In genomic region chr7:142082179-142082578, GRCm38 (mm10) we compare ENCODE assay signal across 10 mouse cellular contexts. TPM values are rescaled to one million over a fixed set of nuclear protein-coding genes. Genes with fewer than 3 reads are reported as not detected.
DNase-seq lines count a peak whose midpoint lies in the region; ATAC-seq lines count a peak whose summit lies in the region.
"Had no signal": no experiment of that assay in that cellular context is flagged by ENCODE, and none has a peak within 500 bp of the region (broad histone marks: within the 10 kb centered on the region; RNA-seq: fewer than 3 reads in every experiment).

No protein-coding gene starts in this region.

- peak overlapping the region; percentile 61 for H3K4me2 ChIP-seq in kidney, embryonic 16.5 days (replicated peaks; ENCODE audit: low read depth, low read length)
- peak overlapping the region; percentile 58 for H3K4me2 ChIP-seq in embryonic facial prominence, embryonic 12.5 days (replicated peaks)
- no peak overlapping the region for H3K4me2 ChIP-seq in hindbrain, embryonic 16.5 days (ENCODE audit: low read length)
- peak overlapping the region; percentile 45 for H3K4me2 ChIP-seq in neural tube, embryonic 12.5 days (replicated peaks)

- ATAC-seq in kidney, embryonic 16.5 days (ENCODE audit: low FRiP score, low TSS enrichment), result 0 out of 2 replicates have a peak, but pooled peaks have one; percentile 16
- peak; percentile 22; the same call in 1 of the 2 replicates for ATAC-seq in embryonic facial prominence, embryonic 12.5 days (ENCODE audit: insufficient number of reproducible peaks, insufficient read depth, low FRiP score, low TSS enrichment)
- ATAC-seq in hindbrain, embryonic 16.5 days, result no peak
- ATAC-seq in neural tube, embryonic 12.5 days (ENCODE audit: low FRiP score, low read depth), result no peak
- ATAC-seq: forebrain, embryonic 16.5 days had no signal

- peak overlapping the region; percentile 55 for H3K9ac ChIP-seq in kidney, embryonic 16.5 days (replicated peaks; ENCODE audit: low read length)
- 0 out of 2 replicates have a peak overlapping the region, but pooled peaks have one; percentile 1 for H3K9ac ChIP-seq in embryonic facial prominence, embryonic 12.5 days
- peak overlapping the region; percentile 23 for H3K9ac ChIP-seq in hindbrain, embryonic 16.5 days (ENCODE audit: low read depth, low read length)
- 0 out of 2 replicates have a peak overlapping the region, but pooled peaks have one; percentile 8 for H3K9ac ChIP-seq in neural tube, embryonic 12.5 days

- peak overlapping the region; percentile 44 for H3K4me3 ChIP-seq in kidney, embryonic 16.5 days (ENCODE audit: low read length)
- H3K4me3 ChIP-seq in embryonic facial prominence, embryonic 12.5 days, result peak overlapping the region; percentile 35
- H3K4me3 ChIP-seq in hindbrain, embryonic 16.5 days (ENCODE audit: low read length), result no peak overlapping the region
- peak overlapping the region; percentile 16 for H3K4me3 ChIP-seq in neural tube, embryonic 12.5 days

- no peaks in the 10 kb centered on the region for H3K36me3 ChIP-seq in kidney, embryonic 16.5 days (ENCODE audit: insufficient read depth, low read length)
- no peaks in the 10 kb centered on the region for H3K36me3 ChIP-seq in embryonic facial prominence, embryonic 12.5 days
- H3K36me3 ChIP-seq in hindbrain, embryonic 16.5 days (ENCODE audit: control insufficient read depth, insufficient read depth, low read length), result peaks cover 42% of the 10 kb centered on the region
- peaks cover 66% of the 10 kb centered on the region for H3K36me3 ChIP-seq in neural tube, embryonic 12.5 days

- 6% methylated on average over 36 of the region's 38 CpGs for WGBS in kidney, embryonic 16.5 days
- WGBS in embryonic facial prominence, embryonic 12.5 days, result 5% methylated on average over 38 of the region's 38 CpGs
- WGBS in hindbrain, embryonic 16.5 days, result 23% methylated on average over 19 of the region's 38 CpGs
- WGBS in neural tube, embryonic 12.5 days, result 8% methylated on average over 38 of the region's 38 CpGs

- H3K4me1 ChIP-seq in kidney, embryonic 16.5 days (ENCODE audit: insufficient read depth, low read length), result peaks cover 13% of the 10 kb centered on the region; the same call in 1 of the 2 replicates
- peaks cover 8% of the 10 kb centered on the region; the same call in 1 of the 2 replicates for H3K4me1 ChIP-seq in embryonic facial prominence, embryonic 12.5 days
- peaks cover 15% of the 10 kb centered on the region for H3K4me1 ChIP-seq in hindbrain, embryonic 16.5 days (ENCODE audit: control insufficient read depth, insufficient read depth, low read depth, low read length)
- peaks cover 11% of the 10 kb centered on the region for H3K4me1 ChIP-seq in neural tube, embryonic 12.5 days

- H3K27me3 ChIP-seq in kidney, embryonic 16.5 days (ENCODE audit: insufficient read depth, low read length), result peaks cover 39% of the 10 kb centered on the region
- H3K27me3 ChIP-seq in embryonic facial prominence, embryonic 12.5 days, result peaks cover 80% of the 10 kb centered on the region
- H3K27me3 ChIP-seq in hindbrain, embryonic 16.5 days (replicated peaks; ENCODE audit: control insufficient read depth, insufficient read depth, low read length), result no peaks in the 10 kb centered on the region
- H3K27me3 ChIP-seq in neural tube, embryonic 12.5 days (replicated peaks), result peaks cover 46% of the 10 kb centered on the region

- no peak overlapping the region for H3K27ac ChIP-seq in kidney, embryonic 16.5 days (ENCODE audit: low read length)
- H3K27ac ChIP-seq in embryonic facial prominence, embryonic 12.5 days, result no peak overlapping the region
- no peak overlapping the region for H3K27ac ChIP-seq in hindbrain, embryonic 16.5 days (ENCODE audit: low read depth, low read length)
- H3K27ac ChIP-seq in neural tube, embryonic 12.5 days, result no peak overlapping the region

- no peak for DNase-seq in kidney, postnatal 14 days
- no peak for DNase-seq in thymus, adult 18-20 months
- no peak for DNase-seq in spleen, postnatal 36 days (ENCODE audit: low spot score in 2 of 2)
- DNase-seq: right cerebral cortex, postnatal 14 days; thymus, postnatal 4 days had no signal

- H3K9me3 ChIP-seq in kidney, embryonic 16.5 days (ENCODE audit: low read length), result no peaks in the 10 kb centered on the region
- no peaks in the 10 kb centered on the region for H3K9me3 ChIP-seq in embryonic facial prominence, embryonic 12.5 days
- H3K9me3 ChIP-seq in hindbrain, embryonic 16.5 days (ENCODE audit: control insufficient read depth, low read length), result no peaks in the 10 kb centered on the region
- H3K9me3 ChIP-seq in neural tube, embryonic 12.5 days, result no peaks in the 10 kb centered on the region

RNA-seq across cellular contexts. Expression of gene Dusp8, which starts 13.5 kb away (rescaled TPM):
- 2.4 and 2.5 TPM in 2 replicates for polyA plus RNA-seq in kidney, embryonic 16.5 days (2015; fragmentation: Nextera tagmentation; extraction: Ambion mirVana)
- 4.9 and 7.0 TPM in 2 replicates for polyA plus RNA-seq in embryonic facial prominence, embryonic 12.5 days (2016; fragmentation: Nextera tagmentation; extraction: Ambion mirVana)
- polyA plus RNA-seq in hindbrain, embryonic 16.5 days (2015; fragmentation: Nextera tagmentation; extraction: Ambion mirVana), result 109 and 117 TPM in 2 replicates
- 61.6 and 63.6 TPM in 2 replicates for polyA plus RNA-seq in neural tube, embryonic 12.5 days (2016; fragmentation: Nextera tagmentation; extraction: Ambion mirVana)

RNA-seq across cellular contexts. Expression of gene Mob2, which starts 21.3 kb away (rescaled TPM):
- polyA plus RNA-seq in kidney, embryonic 16.5 days (2015; fragmentation: Nextera tagmentation; extraction: Ambion mirVana), result 69.1 and 77.2 TPM in 2 replicates
- polyA plus RNA-seq in embryonic facial prominence, embryonic 12.5 days (2016; fragmentation: Nextera tagmentation; extraction: Ambion mirVana), result 56.8 and 60.8 TPM in 2 replicates
- 52.7 and 55.9 TPM in 2 replicates for polyA plus RNA-seq in hindbrain, embryonic 16.5 days (2015; fragmentation: Nextera tagmentation; extraction: Ambion mirVana)
- polyA plus RNA-seq in neural tube, embryonic 12.5 days (2016; fragmentation: Nextera tagmentation; extraction: Ambion mirVana), result 51.3 and 52.2 TPM in 2 replicates

RNA-seq across cellular contexts. Expression of gene Gm45618, which starts 38.4 kb away (rescaled TPM):
- not detected in 2 replicates for polyA plus RNA-seq in kidney, embryonic 16.5 days (2015; fragmentation: Nextera tagmentation; extraction: Ambion mirVana)
- not detected in 2 replicates for polyA plus RNA-seq in embryonic facial prominence, embryonic 12.5 days (2016; fragmentation: Nextera tagmentation; extraction: Ambion mirVana)
- 0.25 TPM in 2 replicates for polyA plus RNA-seq in hindbrain, embryonic 16.5 days (2015; fragmentation: Nextera tagmentation; extraction: Ambion mirVana)
- polyA plus RNA-seq in neural tube, embryonic 12.5 days (2016; fragmentation: Nextera tagmentation; extraction: Ambion mirVana), result not detected in 2 replicates

RNA-seq across cellular contexts. Expression of gene Gm39115, which starts 53.7 kb away (rescaled TPM):
- not detected in 2 replicates for polyA plus RNA-seq in kidney, embryonic 16.5 days (2015; fragmentation: Nextera tagmentation; extraction: Ambion mirVana)
- polyA plus RNA-seq in embryonic facial prominence, embryonic 12.5 days (2016; fragmentation: Nextera tagmentation; extraction: Ambion mirVana), result not detected in 2 replicates
- 0.24 TPM in 2 replicates for polyA plus RNA-seq in hindbrain, embryonic 16.5 days (2015; fragmentation: Nextera tagmentation; extraction: Ambion mirVana)
- not detected in 2 replicates for polyA plus RNA-seq in neural tube, embryonic 12.5 days (2016; fragmentation: Nextera tagmentation; extraction: Ambion mirVana)
- polyA plus RNA-seq: forebrain, embryonic 16.5 days had no signal

Comparison
In these comparisons a context has a peak if more than half of its experiments do, and no peak if none do; other contexts are left out.
1. ATAC-seq: peak in kidney, embryonic 16.5 days (single experiment) and embryonic facial prominence, embryonic 12.5 days (single experiment); none in hindbrain, embryonic 16.5 days (single experiment) and neural tube, embryonic 12.5 days (single experiment).
2. H3K9ac ChIP-seq: peak in every context shown above with its lines; median percentile 55 in kidney, embryonic 16.5 days; 23 in hindbrain, embryonic 16.5 days; 8 in neural tube, embryonic 12.5 days; 1 in embryonic facial prominence, embryonic 12.5 days.